Mouse (Mus musculus) olfactory bulb, adult 2 months (tissue): ENCODE measurements at regions not wholly inside any gene's neighbourhood (a gene's known extent, or its start where the extent isn't known, plus 50 kb on each side); places are given as distances from the start of the nearest gene placed in this dataset.

Experiments
- CTCF ChIP-seq: fragments of 200-500 bp; IDR thresholded peaks from 2 replicates; pipeline ENCODE4 v1.5.1; 2012; ENCODE audit warnings: low read depth, mild to moderate bottlenecking, low read length, moderate library complexity; ENCODE audit not compliant: insufficient read depth
- POLR2A ChIP-seq: fragments of 200-500 bp; IDR thresholded peaks from 2 replicates; pipeline ENCODE4 v1.6.1; 2012; ENCODE audit warnings: mild to moderate bottlenecking, low read depth, low read length, moderate library complexity; ENCODE audit not compliant: insufficient read depth

DNA sequence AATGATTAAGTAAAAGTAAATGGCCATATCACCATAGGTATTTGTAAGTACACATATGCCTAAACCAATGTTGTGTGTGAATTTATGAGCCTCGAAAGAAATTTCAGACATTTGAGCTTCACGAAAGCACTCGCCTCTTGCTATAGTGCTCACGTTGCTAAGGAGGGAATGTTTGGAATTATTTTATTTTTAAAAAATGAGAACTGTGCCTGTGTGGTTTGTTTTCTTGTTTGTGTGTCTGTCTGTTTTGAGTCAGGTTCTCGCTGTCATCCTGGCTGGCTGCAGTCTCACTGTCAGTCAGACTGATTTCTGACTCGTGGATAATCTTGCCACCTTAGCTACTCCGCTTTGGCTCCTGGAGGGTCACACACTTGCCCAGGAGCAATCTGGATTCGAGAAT is 180.7 kb upstream of the Arglu1 start:
- no peak for TF ChIP-seq CTCF
- no peak for TF ChIP-seq POLR2A
